Mouse (Mus musculus) olfactory bulb, adult 2 months (tissue): ENCODE data around the gene Fto. TPM values are rescaled to one million over a fixed set of nuclear protein-coding genes. Genes with fewer than 3 reads are reported as not detected.

ENCODE experiments used
- H3K27ac ChIP-seq: fragments of 200-500 bp; 2 replicates; pipeline ENCODE4 v1.5.1; 2012; ENCODE audit warnings: low read depth, low read length; ENCODE audit not compliant: insufficient read depth
- H3K4me1 ChIP-seq: fragments of 200-500 bp; 2 replicates; pipeline ENCODE4 v1.6.1; 2012; ENCODE audit warnings: low read length; ENCODE audit not compliant: control insufficient read depth, insufficient read depth
- H3K4me3 ChIP-seq: fragments of 200-500 bp; 2 replicates; pipeline ENCODE4 v1.5.1; 2012; ENCODE audit warnings: mild to moderate bottlenecking, low read depth, low read length, moderate library complexity; ENCODE audit not compliant: insufficient read depth
- CTCF ChIP-seq: fragments of 200-500 bp; IDR thresholded peaks from 2 replicates; pipeline ENCODE4 v1.5.1; 2012; ENCODE audit warnings: low read depth, mild to moderate bottlenecking, low read length, moderate library complexity; ENCODE audit not compliant: insufficient read depth
- POLR2A ChIP-seq: fragments of 200-500 bp; IDR thresholded peaks from 2 replicates; pipeline ENCODE4 v1.6.1; 2012; ENCODE audit warnings: mild to moderate bottlenecking, low read depth, low read length, moderate library complexity; ENCODE audit not compliant: insufficient read depth
- WGBS: fragments of 180-500 bp; shearing (Covaris S2); methylation state at CpG from one replicate; pipeline ENCODE4 v1.1.7; 2018; 5-methylcytosine and 5-hydroxymethylcytosine counted together
- polyA plus RNA-seq: library from polyadenylated mRNA; stranded (reverse); fragments of >200 nt; gene quantifications from 2 replicates; pipeline ENCODE4 v1.2.4, GENCODE M21; 2012; ENCODE audit warnings: low replicate concordance; ENCODE audit not compliant: missing spikeins, insufficient read depth, insufficient read length

The Fto gene
- polyA plus RNA-seq, 1 experiment, result not detected

DNA sequence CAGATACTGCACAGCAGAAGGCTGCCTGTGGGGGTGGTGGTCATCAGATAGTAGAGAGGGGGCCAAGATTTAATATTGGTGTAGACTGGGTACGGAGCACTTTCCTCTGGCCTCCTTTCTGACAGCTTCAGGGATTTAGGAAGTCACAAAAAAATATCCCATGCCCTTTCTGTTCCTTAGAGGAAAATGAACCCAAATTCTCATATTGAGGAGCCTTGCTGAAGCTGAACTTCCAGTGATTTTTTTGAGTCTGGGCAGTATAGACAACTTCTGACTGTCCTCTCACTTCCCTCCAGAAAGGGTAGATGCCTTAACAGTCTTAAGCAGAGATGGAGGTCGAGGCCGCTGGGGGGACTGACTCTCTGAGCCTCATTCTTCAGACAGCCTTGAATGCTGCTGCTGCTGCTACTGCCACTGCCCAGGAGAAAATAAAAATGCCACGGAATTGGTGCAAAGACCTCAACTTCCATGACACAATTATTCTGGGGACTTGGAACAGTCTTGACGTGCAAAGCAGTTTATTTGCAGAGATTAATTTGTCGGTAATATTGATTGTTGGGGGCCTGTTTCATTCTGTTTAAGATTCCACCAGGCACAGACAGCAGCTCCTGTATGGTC, 398.8 kb downstream of the Fto start:
- Histone ChIP-seq H3K27ac (no peak overlapping the region), H3K4me1 (peaks cover 5% of the 10 kb centered on the region), H3K4me3 (no peak overlapping the region)
- 64% methylated on average over 6 of the region's 6 CpGs for WGBS
- TF ChIP-seq POLR2A (no peak), CTCF (no peak)

DNA sequence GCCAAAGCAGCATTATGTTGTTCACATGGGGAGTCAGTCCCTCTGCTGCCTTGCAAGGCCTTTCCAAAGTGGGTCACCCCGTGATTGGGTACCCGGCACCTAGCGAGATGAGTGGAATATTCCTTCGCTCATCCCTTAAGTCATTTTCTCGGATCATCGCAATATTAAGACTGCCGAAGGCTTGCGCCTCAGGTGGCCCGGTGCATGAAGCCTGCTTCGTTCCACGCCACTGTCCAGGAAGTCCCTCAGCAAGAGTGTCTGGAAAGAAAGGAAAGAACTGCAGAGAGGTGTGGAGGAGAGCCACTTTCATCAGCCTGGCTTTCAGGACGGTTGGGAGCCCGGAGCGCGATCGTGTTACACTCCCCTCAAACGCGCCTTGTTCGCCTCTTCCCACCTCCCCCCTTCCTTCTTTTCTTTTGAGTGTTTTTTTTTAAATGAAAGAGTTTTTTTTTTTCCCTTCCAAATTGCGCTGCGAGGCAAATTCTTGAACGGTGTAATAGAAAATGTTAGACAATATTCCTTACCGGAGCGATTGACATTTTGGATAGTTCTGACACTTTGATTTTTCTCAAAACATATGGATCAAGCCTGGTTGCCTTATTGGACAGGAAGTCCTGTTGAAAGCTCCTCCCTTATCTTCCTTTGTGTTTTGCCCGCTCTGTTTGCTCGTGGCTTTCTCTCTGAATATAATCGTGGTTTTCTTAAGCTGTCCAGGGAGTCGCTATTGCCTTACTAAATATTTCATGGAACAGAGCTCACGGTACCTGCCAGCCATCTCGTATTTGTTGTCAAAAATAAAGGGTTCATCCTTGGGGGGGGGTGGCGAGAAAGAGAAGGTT, 399.6 kb downstream of the Fto start:
- Histone ChIP-seq H3K4me3 (no peak overlapping the region), H3K27ac (no peak overlapping the region), H3K4me1 (peaks cover 5% of the 10 kb centered on the region)
- no peak for TF ChIP-seq POLR2A
- no peak for TF ChIP-seq CTCF
- WGBS, result 10% methylated on average over 31 of the region's 31 CpGs

DNA sequence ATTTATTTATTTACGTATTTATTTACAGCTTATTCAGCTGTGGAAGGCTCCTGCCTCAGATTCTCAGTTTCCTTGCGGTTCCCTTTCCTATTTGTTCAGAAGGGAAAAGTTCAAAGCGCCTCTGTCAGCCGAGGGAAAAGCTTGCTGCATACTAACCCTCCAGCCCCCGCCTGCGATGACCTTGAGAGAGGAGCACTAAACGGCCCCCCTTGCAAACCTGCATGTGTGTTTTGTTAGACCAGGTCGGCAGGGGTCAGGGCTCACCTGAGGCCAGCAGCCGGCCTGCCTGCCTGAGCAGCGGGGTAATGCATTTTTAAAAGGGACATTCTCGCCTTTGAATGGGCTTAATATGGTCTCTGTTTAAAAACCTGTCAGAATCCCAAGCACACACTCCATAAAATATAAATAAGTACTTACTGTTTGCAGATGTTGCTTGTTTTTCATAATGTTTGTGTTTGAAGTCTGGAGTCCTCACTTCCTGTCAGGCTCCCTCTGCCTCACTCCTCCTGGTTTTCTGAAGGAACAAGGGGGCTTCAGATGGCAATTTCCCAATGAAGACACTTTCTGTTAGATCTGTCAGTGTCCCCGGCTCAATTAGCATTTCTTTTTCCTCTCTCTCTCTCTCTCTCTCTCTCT, 400.5 kb downstream of the Fto start:
- no peak overlapping the region for H3K4me3 ChIP-seq
- TF ChIP-seq POLR2A (no peak), CTCF (no peak)
- peaks cover 5% of the 10 kb centered on the region for H3K4me1 ChIP-seq
- WGBS, result 29% methylated on average over 12 of the region's 12 CpGs
- H3K27ac ChIP-seq, result no peak overlapping the region

DNA sequence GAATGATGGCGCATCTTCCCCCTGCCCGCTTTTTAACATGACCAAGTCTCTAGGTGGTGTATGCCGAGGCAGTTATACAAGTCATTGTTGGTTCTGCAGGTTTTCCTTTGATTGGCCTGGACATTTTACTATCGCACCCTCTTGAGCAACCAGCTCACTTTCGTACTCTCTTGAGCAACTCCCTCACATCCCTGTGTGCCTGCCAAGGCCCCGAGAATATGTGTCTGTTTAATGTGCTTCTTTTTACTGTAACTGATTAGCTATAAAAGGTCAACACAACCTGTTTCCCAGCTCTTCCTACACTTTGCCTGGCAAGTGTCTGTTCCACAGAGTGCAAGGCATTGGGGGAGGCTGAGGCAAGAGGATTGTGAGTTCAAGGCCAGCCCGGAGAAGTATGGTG, 401.4 kb downstream of the Fto start:
- peaks cover 4% of the 10 kb centered on the region for H3K4me1 ChIP-seq
- TF ChIP-seq CTCF (no peak), POLR2A (no peak)
- 93% methylated on average over 7 of the region's 7 CpGs for WGBS
- no peak overlapping the region for H3K27ac ChIP-seq
- no peak overlapping the region for H3K4me3 ChIP-seq

DNA sequence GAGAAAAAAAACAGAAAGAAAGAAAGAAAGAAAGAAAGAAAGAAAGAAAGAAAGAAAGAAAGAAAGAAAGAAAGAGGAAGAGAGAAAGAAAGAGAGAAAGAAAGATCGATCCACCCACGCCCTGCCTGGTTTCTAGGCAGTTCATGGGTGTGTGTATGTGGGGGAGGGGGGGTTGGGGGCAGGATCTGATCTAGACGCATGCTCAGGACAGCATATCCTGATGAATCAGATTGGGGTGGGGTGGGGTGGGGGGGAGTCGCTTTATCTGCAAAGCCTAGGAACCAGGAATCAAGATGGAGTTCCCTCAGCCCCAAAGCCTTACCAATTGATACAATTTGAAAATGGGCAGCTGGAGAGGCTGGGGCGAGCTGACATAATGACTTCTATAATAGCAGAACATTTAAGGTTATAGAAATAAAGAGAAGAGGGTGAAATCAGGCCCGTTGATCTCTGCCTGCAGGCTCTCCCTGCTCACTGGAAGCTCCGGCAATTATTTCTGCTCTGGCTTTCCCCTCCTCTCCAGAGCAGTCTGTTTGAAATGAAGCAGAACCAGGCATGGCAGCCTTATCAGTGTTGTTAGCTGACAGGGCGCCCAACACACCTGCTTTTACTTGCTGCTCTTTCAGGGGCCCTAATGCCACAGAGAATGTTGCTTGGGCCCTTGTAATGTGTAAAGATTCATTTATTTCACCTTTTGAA, 402.2 kb downstream of the Fto start:
- TF ChIP-seq POLR2A, result no peak
- TF ChIP-seq CTCF, result no peak
- no peak overlapping the region for H3K4me3 ChIP-seq
- 60% methylated on average over 8 of the region's 8 CpGs for WGBS
- no peak overlapping the region for H3K27ac ChIP-seq
- peaks cover 3% of the 10 kb centered on the region; the same call in 1 of the 2 replicates for H3K4me1 ChIP-seq

Other genes with a start within 250 kb of the Fto start
- gene Rbl2, start 243.5 kb upstream of the Fto start, polyA plus RNA-seq, result not detected in 2 replicates
- not detected in 2 replicates for gene Aktip, start 113.5 kb upstream of the Fto start, polyA plus RNA-seq
- not detected in 2 replicates for gene Rpgrip1l, start 263 bp upstream of the Fto start, polyA plus RNA-seq